Mouse (Mus musculus) heart, embryonic 12.5 days (tissue): ENCODE data around the gene Arap1. TPM values are rescaled to one million over a fixed set of nuclear protein-coding genes. Genes with fewer than 3 reads are reported as not detected.

Experiments
- ATAC-seq: fragments of 200-750 bp; cut with Nextera tagmentation; 2 replicates; pipeline ENCODE4 v1.8.0; 2017; ENCODE audit warnings: moderate TSS enrichment, moderate library complexity; ENCODE audit not compliant: insufficient number of reproducible peaks, low FRiP score
- H3K27ac ChIP-seq: fragments of 300-500 bp; sonication (generic); 2 replicates; pipeline ENCODE4 v1.5.1; 2016; ENCODE audit warnings: mild to moderate bottlenecking, moderate library complexity; ENCODE audit not compliant: poor library complexity, severe bottlenecking
- H3K27me3 ChIP-seq: fragments of 300-500 bp; sonication (generic); replicated peaks from 2 replicates; pipeline ENCODE4 v1.6.1; 2016; ENCODE audit warnings: mild to moderate bottlenecking, moderate library complexity
- H3K36me3 ChIP-seq: fragments of 300-500 bp; sonication (generic); 2 replicates; pipeline ENCODE4 v1.6.1; 2016; ENCODE audit warnings: mild to moderate bottlenecking, moderate library complexity
- H3K4me1 ChIP-seq: fragments of 300-500 bp; sonication (generic); replicated peaks from 2 replicates; pipeline ENCODE4 v1.6.1; 2016; ENCODE audit warnings: mild to moderate bottlenecking
- H3K4me2 ChIP-seq: fragments of 300-500 bp; sonication (generic); 2 replicates; pipeline ENCODE4 v1.6.1; 2016; ENCODE audit warnings: mild to moderate bottlenecking, moderate library complexity
- H3K4me3 ChIP-seq: fragments of 300-500 bp; sonication (generic); 2 replicates; pipeline ENCODE4 v1.5.1; 2016; ENCODE audit warnings: mild to moderate bottlenecking
- H3K9ac ChIP-seq: fragments of 300-500 bp; sonication (generic); 2 replicates; pipeline ENCODE4 v1.6.1; 2016; ENCODE audit warnings: mild to moderate bottlenecking, moderate library complexity
- H3K9me3 ChIP-seq: fragments of 300-500 bp; sonication (generic); replicated peaks from 2 replicates; pipeline ENCODE4 v1.6.1; 2016; ENCODE audit warnings: mild to moderate bottlenecking, moderate library complexity
- WGBS: fragments of 180-500 bp; shearing (Covaris S2); methylation state at CpG from one replicate; pipeline ENCODE4 v1.1.7; 2016; 5-methylcytosine and 5-hydroxymethylcytosine counted together
- polyA plus RNA-seq: library from polyadenylated mRNA; unstranded; fragments of >200 nt; fragmentation: Nextera tagmentation; extraction: Ambion mirVana; gene quantifications from 2 replicates; pipeline ENCODE4 v1.2.1, GENCODE M21; 2016

Arap1 gene
- polyA plus RNA-seq, 1 experiment from 2014 or later: 19.9 TPM

DNA sequence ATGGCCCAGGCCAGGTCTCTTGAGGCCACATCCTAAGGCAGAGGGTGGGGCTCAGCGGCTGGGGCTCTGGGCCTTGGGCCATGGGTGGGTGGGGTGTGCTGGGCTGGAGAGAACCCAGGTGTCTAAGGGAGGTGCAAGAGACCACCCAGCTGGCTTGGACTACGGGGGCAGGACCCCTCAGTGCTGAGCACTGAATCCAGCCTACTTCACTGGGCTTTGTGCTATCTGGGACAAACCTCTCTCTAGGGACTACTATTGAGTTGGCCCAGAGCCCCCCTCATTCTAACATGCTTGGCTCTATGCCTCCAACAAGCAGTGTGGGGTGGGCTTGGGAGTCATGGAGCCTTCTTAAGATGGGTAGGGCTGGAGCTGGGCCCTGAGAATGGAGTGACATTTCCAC lies 47.6 kb downstream of the Arap1 start:
- no peak overlapping the region for H3K27ac ChIP-seq
- H3K4me3 ChIP-seq: no peak overlapping the region

GRCm38 (mm10) chr7:101397175-101397574 lies 49.3 kb downstream of the Arap1 start:
- Histone ChIP-seq H3K27ac (no peak overlapping the region), H3K36me3 (peaks cover 59% of the 10 kb centered on the region), H3K27me3 (no peaks in the 10 kb centered on the region), H3K4me1 (peaks cover 32% of the 10 kb centered on the region), H3K4me3 (no peak overlapping the region), H3K4me2 (no peak overlapping the region), H3K9ac (no peak overlapping the region), H3K9me3 (no peaks in the 10 kb centered on the region)
- ATAC-seq: no peak
- 79% methylated on average over 4 of the region's 4 CpGs for WGBS

More for the DNA sequence above, 47.6 kb downstream of the Arap1 start:
- WGBS: 69% methylated on average over 2 of the region's 2 CpGs
- Histone ChIP-seq H3K9ac (no peak overlapping the region), H3K4me2 (peak overlapping the region; percentile 30; the same call in 1 of the 2 replicates), H3K36me3 (peaks cover 42% of the 10 kb centered on the region), H3K9me3 (no peaks in the 10 kb centered on the region), H3K4me1 (peaks cover 48% of the 10 kb centered on the region), H3K27me3 (no peaks in the 10 kb centered on the region)
- ATAC-seq: no peak

DNA sequence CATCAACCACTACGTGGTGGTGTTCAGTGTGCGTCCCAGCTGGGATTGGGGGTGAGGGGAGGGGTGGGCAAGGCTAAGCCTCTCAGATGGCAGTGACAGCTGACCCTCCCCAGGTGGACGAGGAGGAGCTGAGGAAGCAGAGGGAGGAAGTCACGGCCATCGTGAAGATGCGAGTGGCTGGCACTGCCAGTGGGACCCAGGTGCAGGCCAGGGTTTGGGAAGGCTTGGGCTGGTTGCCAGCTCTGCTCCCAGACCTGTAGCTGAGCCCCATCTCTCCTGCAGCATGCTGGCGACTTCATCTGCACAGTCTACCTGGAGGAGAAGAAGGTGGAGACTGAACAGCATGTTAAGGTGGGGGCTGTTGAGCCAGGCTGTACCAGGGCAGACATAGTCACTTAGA lies 53.6 kb downstream of the Arap1 start:
- H3K4me1 ChIP-seq: peaks cover 17% of the 10 kb centered on the region
- no peak for ATAC-seq
- peaks cover 74% of the 10 kb centered on the region for H3K36me3 ChIP-seq
- H3K9ac ChIP-seq: no peak overlapping the region
- H3K27ac ChIP-seq: no peak overlapping the region
- 85% methylated on average over 7 of the region's 7 CpGs for WGBS
- no peak overlapping the region for H3K4me2 ChIP-seq
- H3K4me3 ChIP-seq: no peak overlapping the region
- no peaks in the 10 kb centered on the region for H3K9me3 ChIP-seq
- no peaks in the 10 kb centered on the region for H3K27me3 ChIP-seq

GRCm38 (mm10) chr7:101403831-101404230 lies 56.0 kb downstream of the Arap1 start:
- no peak for ATAC-seq

DNA sequence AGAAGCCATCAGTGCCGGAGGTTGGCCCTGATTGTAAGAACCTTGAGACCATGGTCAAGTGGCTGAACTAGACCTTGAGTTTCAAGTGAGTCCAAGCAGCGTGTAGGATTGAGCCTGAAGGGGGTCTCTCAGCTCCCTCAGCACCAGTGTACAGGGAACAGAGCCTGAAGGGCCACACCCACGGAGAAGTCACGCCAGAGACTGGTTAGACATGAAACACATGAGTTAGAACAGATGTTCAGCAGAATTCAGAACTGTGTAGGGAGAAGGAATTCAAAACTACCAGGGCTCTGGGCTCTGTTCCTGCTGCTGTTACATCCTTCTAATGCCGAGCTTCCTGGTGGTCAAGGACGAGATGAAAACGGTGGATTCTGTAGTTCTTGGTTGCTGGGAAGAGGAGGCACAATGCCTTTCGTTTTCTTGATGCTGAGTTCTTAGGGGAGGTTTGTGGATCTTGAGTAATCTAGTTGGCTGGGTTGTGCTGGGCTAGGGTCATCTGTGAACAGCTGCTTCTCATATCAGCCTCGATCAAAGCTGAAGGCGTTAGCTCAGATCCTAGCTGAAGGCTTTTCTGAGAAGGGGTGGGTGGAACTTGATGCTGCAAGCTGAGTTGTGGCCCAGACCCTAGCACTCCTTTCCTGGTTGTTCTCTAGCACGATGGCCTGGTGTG lies 62.5 kb downstream of the Arap1 start, which contains the start of gene Gm45837:
Gene Gm45837, plus strand, starts transcription at position 620 of the 670 bp plus-strand sequence.
- Histone ChIP-seq H3K9ac (no peak within 1 kb of the TSS), H3K4me3 (no peak within 1 kb of the TSS), H3K27me3 (no peaks in the 10 kb centered on the region), H3K4me2 (no peak within 1 kb of the TSS), H3K27ac (no peak within 1 kb of the TSS), H3K4me1 (peaks cover 32% of the 10 kb centered on the region), H3K36me3 (peaks cover 38% of the 10 kb centered on the region), H3K9me3 (no peaks in the 10 kb centered on the region)
- 72% methylated on average over 11 of the region's 11 CpGs for WGBS
- ATAC-seq: no peak

More at GRCm38 (mm10) chr7:101403831-101404230, 56.0 kb downstream of the Arap1 start:
- H3K9me3 ChIP-seq: no peaks in the 10 kb centered on the region
- H3K36me3 ChIP-seq: peaks cover 71% of the 10 kb centered on the region
- H3K4me1 ChIP-seq: peaks cover 22% of the 10 kb centered on the region
- H3K27ac ChIP-seq: no peak overlapping the region
- WGBS: 88% methylated on average over 5 of the region's 5 CpGs
- no peak overlapping the region for H3K4me2 ChIP-seq
- H3K9ac ChIP-seq: no peak overlapping the region
- no peak overlapping the region for H3K4me3 ChIP-seq
- H3K27me3 ChIP-seq: no peaks in the 10 kb centered on the region

DNA sequence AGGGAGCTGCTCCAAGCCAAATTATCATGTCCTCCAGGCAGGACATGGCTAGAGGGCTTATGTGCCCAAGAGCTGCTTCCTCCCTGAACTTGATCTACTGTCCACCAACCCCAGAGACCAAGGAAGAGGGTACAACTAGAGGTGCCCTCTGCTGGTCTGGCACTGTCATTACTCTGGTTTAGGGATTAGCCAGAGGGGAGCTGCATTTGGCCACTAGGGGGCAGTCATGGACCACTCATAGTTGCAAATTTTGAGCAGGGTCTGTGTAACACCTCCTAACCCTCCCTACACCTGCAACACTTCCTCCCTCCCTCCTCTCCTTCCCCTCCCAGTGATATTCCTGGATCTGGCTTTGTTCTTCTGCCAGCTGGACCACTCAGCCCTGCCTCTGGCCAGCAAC lies 64.9 kb downstream of the Arap1 start:
- Histone ChIP-seq H3K4me3 (no peak overlapping the region), H3K36me3 (peaks cover 28% of the 10 kb centered on the region), H3K9ac (no peak overlapping the region), H3K4me1 (peaks cover 28% of the 10 kb centered on the region), H3K9me3 (no peaks in the 10 kb centered on the region), H3K27ac (no peak overlapping the region), H3K27me3 (peaks cover 15% of the 10 kb centered on the region), H3K4me2 (no peak overlapping the region)
- 0 out of 2 replicates have a peak, but pooled peaks have one; percentile 2 for ATAC-seq

- no peak overlapping the region for H3K27ac ChIP-seq
- H3K9me3 ChIP-seq: no peaks in the 10 kb centered on the region
- 30% methylated on average over 4 of the region's 4 CpGs for WGBS
- H3K36me3 ChIP-seq: peaks cover 15% of the 10 kb centered on the region
- peaks cover 28% of the 10 kb centered on the region for H3K4me1 ChIP-seq
- no peak for ATAC-seq
- no peak overlapping the region for H3K4me3 ChIP-seq
- H3K9ac ChIP-seq: 0 out of 2 replicates have a peak overlapping the region, but pooled peaks have one; percentile 19
- peaks cover 28% of the 10 kb centered on the region for H3K27me3 ChIP-seq
- no peak overlapping the region for H3K4me2 ChIP-seq
Observed at GRCm38 (mm10) chr7:101414209-101414608, 66.3 kb downstream of the Arap1 start.

DNA sequence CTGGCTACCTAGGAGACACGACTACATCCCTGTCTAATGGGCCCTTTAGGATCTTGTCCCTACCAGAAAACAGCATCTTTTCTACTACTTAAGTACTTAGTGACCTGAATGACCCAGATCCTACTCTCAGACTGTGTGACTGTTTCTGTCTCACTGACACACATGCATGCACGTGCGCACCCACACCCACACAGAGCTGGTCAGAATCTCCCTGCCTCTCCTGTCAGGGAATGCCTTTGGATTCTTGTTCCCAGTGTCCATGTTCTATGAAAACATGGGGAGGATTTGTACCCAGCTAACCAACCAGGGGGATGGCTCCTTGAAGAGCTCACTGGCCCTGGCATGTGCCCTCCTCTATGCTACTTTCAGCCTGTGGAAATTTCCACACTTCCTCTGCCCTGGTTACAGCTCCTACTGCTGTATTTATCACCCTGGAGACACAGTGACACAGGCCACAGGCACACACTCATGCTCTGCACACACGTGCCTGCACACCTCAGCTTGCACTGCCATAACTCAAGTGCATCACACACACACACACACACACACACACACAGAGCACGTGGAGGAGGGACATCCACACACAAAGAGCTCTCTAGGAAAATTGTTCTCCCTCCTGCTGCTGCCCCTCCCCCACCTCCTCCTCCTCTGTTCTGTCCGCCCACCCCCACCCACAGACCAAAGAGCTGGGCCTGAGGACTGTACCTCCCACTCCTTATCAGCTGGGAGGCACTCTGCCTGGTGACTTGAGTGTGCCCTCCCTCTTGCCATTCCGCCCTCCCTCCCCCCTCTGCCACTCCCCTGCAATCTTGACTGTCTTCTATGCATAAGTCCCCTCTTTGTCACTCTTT lies 67.0 kb downstream of the Arap1 start:
- peak overlapping the region; percentile 5; the same call in 1 of the 2 replicates for H3K4me2 ChIP-seq
- H3K4me3 ChIP-seq: no peak overlapping the region
- no peaks in the 10 kb centered on the region for H3K9me3 ChIP-seq
- 20% methylated on average over 7 of the region's 7 CpGs for WGBS
- peaks cover 13% of the 10 kb centered on the region for H3K36me3 ChIP-seq
- H3K4me1 ChIP-seq: peaks cover 28% of the 10 kb centered on the region
- ATAC-seq: peak; percentile 64
- 0 out of 2 replicates have a peak overlapping the region, but pooled peaks have one; percentile 19 for H3K9ac ChIP-seq
- peaks cover 34% of the 10 kb centered on the region for H3K27me3 ChIP-seq
- no peak overlapping the region for H3K27ac ChIP-seq

- Histone ChIP-seq H3K4me1 (peaks cover 28% of the 10 kb centered on the region), H3K4me2 (0 out of 2 replicates have a peak overlapping the region, but pooled peaks have one; percentile 5), H3K27ac (no peak overlapping the region), H3K36me3 (peaks cover 7% of the 10 kb centered on the region), H3K4me3 (no peak overlapping the region), H3K9ac (no peak overlapping the region), H3K27me3 (peaks cover 42% of the 10 kb centered on the region), H3K9me3 (no peaks in the 10 kb centered on the region)
- peak; percentile 26; the same call in 1 of the 2 replicates for ATAC-seq
- 40% methylated on average over 8 of the region's 8 CpGs for WGBS
Observed at GRCm38 (mm10) chr7:101415512-101416100, 67.7 kb downstream of the Arap1 start.

DNA sequence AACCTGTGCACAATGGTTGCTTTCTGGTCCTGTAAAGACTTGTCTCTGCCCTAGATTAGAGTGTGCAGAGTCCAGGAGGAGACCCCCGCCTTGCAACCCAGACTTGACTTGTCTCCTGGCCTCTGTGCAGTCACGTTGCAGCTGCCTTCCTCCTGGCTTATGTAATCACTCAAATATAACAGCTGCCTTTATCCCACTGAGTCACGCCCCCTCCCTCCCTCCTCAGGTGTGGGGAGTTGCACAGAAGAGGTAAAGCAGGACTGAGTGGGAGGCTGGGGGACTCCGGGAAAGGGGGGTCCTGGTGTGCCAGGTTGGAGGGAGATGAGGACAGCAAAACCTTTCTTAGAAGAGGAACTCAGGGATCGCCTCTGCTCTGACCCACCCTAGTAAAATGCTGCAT lies 68.5 kb downstream of the Arap1 start:
- Histone ChIP-seq H3K27ac (no peak overlapping the region), H3K9me3 (no peaks in the 10 kb centered on the region), H3K4me1 (peaks cover 28% of the 10 kb centered on the region), H3K4me3 (no peak overlapping the region), H3K9ac (no peak overlapping the region), H3K36me3 (peaks cover 4% of the 10 kb centered on the region; the same call in 1 of the 2 replicates), H3K27me3 (peaks cover 50% of the 10 kb centered on the region), H3K4me2 (no peak overlapping the region)
- WGBS: 41% methylated on average over 5 of the region's 5 CpGs
- ATAC-seq: no peak
